Mouse (Mus musculus): ENCODE results near the gene Rsph6a. TPM values are rescaled to one million over a fixed set of nuclear protein-coding genes. Genes with fewer than 3 reads are reported as not detected.

Gene Rsph6a
- polyA plus RNA-seq, 1 experiment from 2014 or later = not detected

GRCm38 (mm10) chr7:19119631-19120429 is 65.3 kb downstream of the Rsph6a start, which contains the start of gene Fbxo46:
Gene Fbxo46 (plus strand): TSS chr7:19119859.
- whole genome bisulfite sequencing (ENCODE audit: insufficient replicate concordance) = 1% methylated on average over 34 of the region's 34 CpGs
- peak within 1 kb of the TSS; percentile 48 for H3K27ac ChIP-seq (ENCODE audit: low read length)

GRCm38 (mm10) chr7:19121686-19122085 is 67.2 kb downstream of the Rsph6a start:
- 69% methylated on average over 4 of the region's 4 CpGs for WGBS (ENCODE audit: insufficient replicate concordance)
- H3K4me3 ChIP-seq (ENCODE audit: low read depth, low read length) = no peak overlapping the region
- no peaks in the 10 kb centered on the region for H3K36me3 ChIP-seq (ENCODE audit: control insufficient read depth, insufficient read depth)
- peaks cover 16% of the 10 kb centered on the region for H3K4me1 ChIP-seq (ENCODE audit: control insufficient read depth, low read depth, low read length)
- peaks cover 5% of the 10 kb centered on the region; the same call in 1 of the 2 replicates for H3K27me3 ChIP-seq (ENCODE audit: control insufficient read depth, insufficient read depth, low read depth, low read length)
- no peak overlapping the region for H3K9ac ChIP-seq (ENCODE audit: low read depth, low read length)
- no peak overlapping the region for H3K27ac ChIP-seq (ENCODE audit: low read length)
- H3K9me3 ChIP-seq (replicated peaks; ENCODE audit: control insufficient read depth, low read length) = peaks cover 3% of the 10 kb centered on the region
- no peak overlapping the region for H3K4me2 ChIP-seq (ENCODE audit: low read depth, low read length)
- no peak for ATAC-seq (ENCODE audit: low read depth)

More at GRCm38 (mm10) chr7:19119631-19120429, 65.3 kb downstream of the Rsph6a start, which contains the start of gene Fbxo46:
- peak; percentile 98 for ATAC-seq (ENCODE audit: low read depth)
- peaks cover 5% of the 10 kb centered on the region; the same call in 1 of the 2 replicates for H3K27me3 ChIP-seq (ENCODE audit: control insufficient read depth, insufficient read depth, low read depth, low read length)
- peaks cover 16% of the 10 kb centered on the region for H3K4me1 ChIP-seq (ENCODE audit: control insufficient read depth, low read depth, low read length)
- no peaks in the 10 kb centered on the region for H3K36me3 ChIP-seq (ENCODE audit: control insufficient read depth, insufficient read depth)
- peak within 1 kb of the TSS; percentile 96 for H3K4me3 ChIP-seq (ENCODE audit: low read depth, low read length)
- H3K9ac ChIP-seq (ENCODE audit: low read depth, low read length) = peak within 1 kb of the TSS; percentile 86
- H3K9me3 ChIP-seq (replicated peaks; ENCODE audit: control insufficient read depth, low read length) = peaks cover 3% of the 10 kb centered on the region
- peak within 1 kb of the TSS; percentile 94 for H3K4me2 ChIP-seq (ENCODE audit: low read depth, low read length)

Small RNAs within 50 kb of the gene (microRNA-seq; reads per million reads assigned to microRNA genes)
- gene Mir3100 = not detected

Other genes starting within 250 kb of the Rsph6a start
- gene Psg17, start 233.1 kb upstream of the Rsph6a start, polyA plus RNA-seq (2015; fragmentation: Nextera tagmentation; extraction: Ambion mirVana) = not detected in 2 replicates
- gene Mill2, start 214.7 kb upstream of the Rsph6a start, polyA plus RNA-seq (2015; fragmentation: Nextera tagmentation; extraction: Ambion mirVana) = 0.21 and 0.24 TPM in 2 replicates
- 76.1 and 87.5 TPM in 2 replicates for gene Pglyrp1, start 183.4 kb upstream of the Rsph6a start, polyA plus RNA-seq (2015; fragmentation: Nextera tagmentation; extraction: Ambion mirVana)
- 7.9 and 8.4 TPM in 2 replicates for gene Ccdc61, start 144.3 kb upstream of the Rsph6a start, polyA plus RNA-seq (2015; fragmentation: Nextera tagmentation; extraction: Ambion mirVana)
- gene Nova2, start 128.8 kb upstream of the Rsph6a start, polyA plus RNA-seq (2015; fragmentation: Nextera tagmentation; extraction: Ambion mirVana) = 0.06 and 0.09 TPM in 2 replicates
- gene Nanos2, start 67.3 kb upstream of the Rsph6a start, polyA plus RNA-seq (2015; fragmentation: Nextera tagmentation; extraction: Ambion mirVana) = not detected in 2 replicates
- 0.12 and 0.48 TPM in 2 replicates for gene Mypop, start 63.4 kb upstream of the Rsph6a start, polyA plus RNA-seq (2015; fragmentation: Nextera tagmentation; extraction: Ambion mirVana)
- 6.4 and 6.6 TPM in 2 replicates for gene Irf2bp1, start 50.6 kb upstream of the Rsph6a start, polyA plus RNA-seq (2015; fragmentation: Nextera tagmentation; extraction: Ambion mirVana)
- gene Foxa3, start 31.2 kb upstream of the Rsph6a start, polyA plus RNA-seq (2015; fragmentation: Nextera tagmentation; extraction: Ambion mirVana) = 60.8 and 63.7 TPM in 2 replicates
- 13.8 TPM in 2 replicates for gene Sympk, start 30.3 kb upstream of the Rsph6a start, polyA plus RNA-seq (2015; fragmentation: Nextera tagmentation; extraction: Ambion mirVana)
- 2.4 and 3.5 TPM in 2 replicates for gene Dmwd, start 21.5 kb downstream of the Rsph6a start, polyA plus RNA-seq (2015; fragmentation: Nextera tagmentation; extraction: Ambion mirVana)
- gene Dmpk, start 29.2 kb downstream of the Rsph6a start, polyA plus RNA-seq (2015; fragmentation: Nextera tagmentation; extraction: Ambion mirVana) = 12.2 and 17.1 TPM in 2 replicates
- 0.77 and 0.93 TPM in 2 replicates for gene Six5, start 39.9 kb downstream of the Rsph6a start, polyA plus RNA-seq (2015; fragmentation: Nextera tagmentation; extraction: Ambion mirVana)
- 0.11 and 0.12 TPM in 2 replicates for gene Gm4969, start 63.7 kb downstream of the Rsph6a start, polyA plus RNA-seq (2015; fragmentation: Nextera tagmentation; extraction: Ambion mirVana)
- gene Fbxo46, start 65.2 kb downstream of the Rsph6a start, polyA plus RNA-seq (2015; fragmentation: Nextera tagmentation; extraction: Ambion mirVana) = 4.7 and 5.2 TPM in 2 replicates
- 3.9 and 4.0 TPM in 2 replicates for gene Qpctl, start 94.6 kb downstream of the Rsph6a start, polyA plus RNA-seq (2015; fragmentation: Nextera tagmentation; extraction: Ambion mirVana)
- 47.9 and 54.4 TPM in 2 replicates for gene Snrpd2, start 95.0 kb downstream of the Rsph6a start, polyA plus RNA-seq (2015; fragmentation: Nextera tagmentation; extraction: Ambion mirVana)
- 0.99 and 2.1 TPM in 2 replicates for gene Gipr, start 111.4 kb downstream of the Rsph6a start, polyA plus RNA-seq (2015; fragmentation: Nextera tagmentation; extraction: Ambion mirVana)
- 4.0 and 5.0 TPM in 2 replicates for gene Eml2, start 121.7 kb downstream of the Rsph6a start, polyA plus RNA-seq (2015; fragmentation: Nextera tagmentation; extraction: Ambion mirVana)
- 0.49 and 0.60 TPM in 2 replicates for gene Gpr4, start 157.8 kb downstream of the Rsph6a start, polyA plus RNA-seq (2015; fragmentation: Nextera tagmentation; extraction: Ambion mirVana)
- gene Opa3, start 173.6 kb downstream of the Rsph6a start, polyA plus RNA-seq (2015; fragmentation: Nextera tagmentation; extraction: Ambion mirVana) = 13.2 and 14.3 TPM in 2 replicates
- gene Vasp, start 217.1 kb downstream of the Rsph6a start, polyA plus RNA-seq (2015; fragmentation: Nextera tagmentation; extraction: Ambion mirVana) = 32.8 and 33.0 TPM in 2 replicates
- gene Ppm1n, start 225.4 kb downstream of the Rsph6a start, polyA plus RNA-seq (2015; fragmentation: Nextera tagmentation; extraction: Ambion mirVana) = 0.11 TPM in 1 of 2 replicates, not detected in the other
- gene Rtn2, start 227.9 kb downstream of the Rsph6a start, polyA plus RNA-seq (2015; fragmentation: Nextera tagmentation; extraction: Ambion mirVana) = 2.9 and 4.1 TPM in 2 replicates